Mouse (Mus musculus): ENCODE results near the gene Lao1.

- no peak for TF ChIP-seq NANOG (IDR thresholded peaks at IDR 0.05; ENCODE audit: borderline replicate concordance, low read length)
- no peak; the same call in 1 of the 2 replicates for TF ChIP-seq CTCF (conservative IDR thresholded peaks at IDR 0.05; ENCODE audit: low read length)
- TF ChIP-seq POU5F1 (IDR thresholded peaks at IDR 0.05; ENCODE audit: borderline replicate concordance, low read length) = no peak
Observed at GRCm38 (mm10) chr4:119004178-119004577, 42.8 kb downstream of the Lao1 start.

Measured in E14TG2a.4 (cell line).